Mouse (Mus musculus): ENCODE results near the gene Plch2. TPM values are rescaled to one million over a fixed set of nuclear protein-coding genes. Genes with fewer than 3 reads are reported as not detected.

Gene Plch2
- polyA plus RNA-seq (2014; fragmentation: Illumina TruSeq; extraction: RNeasy Lipid Tissue Mini Kit (QIAGEN cat#74804); ENCODE audit: low read depth, low replicate concordance), result 3.6 TPM

DNA sequence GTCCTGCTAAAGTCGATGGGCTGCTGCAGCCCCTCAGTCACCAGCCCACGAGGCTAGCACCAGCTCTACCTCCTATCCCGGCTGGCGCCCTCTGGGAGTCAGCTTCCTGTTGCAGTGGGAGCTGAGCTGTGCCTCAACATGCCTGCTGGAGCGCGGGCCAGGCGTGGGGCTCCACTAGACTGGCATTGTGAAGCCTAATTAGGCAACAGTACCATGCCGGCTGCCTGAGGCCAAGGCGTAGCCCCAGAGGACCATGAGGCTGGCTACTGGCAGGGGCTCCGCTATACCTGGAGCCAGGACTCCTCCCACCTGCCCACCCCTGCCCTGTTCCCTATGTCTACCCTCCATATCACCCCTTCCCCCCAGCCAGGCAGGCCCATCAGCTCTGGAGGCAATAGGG, at the start of gene Plch2:
Gene Plch2 (minus strand): TSS at position 61 of the 400 bp plus-strand sequence.

DNA sequence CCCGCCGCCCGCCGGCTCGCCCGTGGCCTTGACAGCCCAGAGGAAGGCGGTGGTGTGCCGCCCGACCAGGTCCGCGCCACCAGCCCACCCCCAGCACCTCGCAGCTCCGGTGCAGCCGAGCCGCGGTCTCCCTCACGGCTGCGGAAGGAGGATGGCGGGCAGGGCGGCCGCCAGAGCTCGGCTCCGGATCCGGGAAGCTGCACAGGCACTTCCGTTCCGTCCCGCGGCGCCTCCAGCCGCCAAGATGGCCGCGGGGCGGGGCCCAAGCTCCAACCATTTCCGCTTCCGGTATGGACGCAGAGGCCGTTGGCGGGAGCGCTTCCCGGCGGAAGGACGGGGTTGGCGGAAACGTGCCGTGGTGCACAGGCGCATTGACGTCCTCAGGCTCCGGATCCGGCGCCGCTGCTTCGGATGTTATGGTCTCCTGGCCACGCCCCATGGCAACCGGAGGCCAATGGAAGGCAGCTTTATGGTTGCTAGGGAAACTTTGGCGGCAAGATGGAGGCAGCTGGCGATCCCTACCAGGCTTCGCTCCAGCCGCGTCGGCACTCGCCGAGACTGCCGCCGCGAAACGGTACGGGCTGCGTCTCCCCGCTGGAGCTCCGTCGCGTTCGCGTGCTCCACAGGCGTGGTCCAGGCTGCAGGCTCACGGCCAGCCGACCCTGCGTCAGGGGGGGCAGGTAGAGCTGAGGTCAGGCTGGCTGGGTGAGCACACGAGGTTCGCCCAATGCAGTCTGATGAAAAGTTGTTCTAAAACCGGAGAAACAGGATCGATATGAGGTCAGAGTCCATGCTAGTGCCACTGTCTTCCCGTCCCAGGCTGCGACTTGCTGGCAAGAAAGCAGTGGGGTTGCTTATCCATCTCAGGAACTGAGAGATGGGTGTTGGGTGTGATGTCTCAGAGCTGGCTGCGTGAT, 29.8 kb upstream of the Plch2 start, which contains the start of the genes Rer1 and Morn1:
Gene Rer1 (minus strand): TSS at position 275 of the 917 bp plus-strand sequence.
Gene Morn1 (plus strand): TSS at position 470 of the 917 bp plus-strand sequence.

DNA sequence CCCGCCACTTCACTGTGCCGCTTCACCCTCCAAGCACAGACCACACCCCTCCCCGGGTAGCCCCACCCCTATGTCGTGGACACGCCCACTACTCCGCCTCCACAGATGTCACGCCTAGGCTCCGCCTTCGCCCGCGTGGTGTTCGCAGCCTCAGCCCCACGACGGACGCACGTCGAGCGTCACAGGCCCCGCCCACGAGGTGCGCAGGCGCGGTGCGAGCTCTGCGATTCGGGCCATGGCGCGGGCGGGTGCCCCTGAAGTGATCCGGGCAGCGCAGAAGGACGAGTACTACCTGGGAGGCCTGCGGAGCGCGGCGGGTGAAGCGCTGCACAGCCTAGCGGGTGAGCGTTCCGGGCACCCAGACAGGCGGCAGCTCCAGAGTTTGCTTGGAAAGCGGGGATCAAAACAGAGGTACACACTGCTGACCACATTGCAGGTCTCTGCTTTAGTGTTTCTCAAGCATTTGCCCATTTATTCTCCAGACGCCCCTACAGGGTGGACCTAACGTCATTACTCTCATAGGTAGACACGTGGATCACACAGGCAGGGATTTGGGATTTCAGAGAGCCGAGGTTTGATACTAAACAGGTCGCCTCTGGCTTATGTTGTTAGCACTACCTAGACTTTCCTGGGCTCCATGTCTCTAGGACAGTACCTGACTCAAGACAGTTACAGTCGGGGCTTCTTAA, 10.4 kb upstream of the Plch2 start, which contains the start of gene Pex10:
Gene Pex10 (plus strand): TSS at position 183 of the 689 bp plus-strand sequence.

DNA sequence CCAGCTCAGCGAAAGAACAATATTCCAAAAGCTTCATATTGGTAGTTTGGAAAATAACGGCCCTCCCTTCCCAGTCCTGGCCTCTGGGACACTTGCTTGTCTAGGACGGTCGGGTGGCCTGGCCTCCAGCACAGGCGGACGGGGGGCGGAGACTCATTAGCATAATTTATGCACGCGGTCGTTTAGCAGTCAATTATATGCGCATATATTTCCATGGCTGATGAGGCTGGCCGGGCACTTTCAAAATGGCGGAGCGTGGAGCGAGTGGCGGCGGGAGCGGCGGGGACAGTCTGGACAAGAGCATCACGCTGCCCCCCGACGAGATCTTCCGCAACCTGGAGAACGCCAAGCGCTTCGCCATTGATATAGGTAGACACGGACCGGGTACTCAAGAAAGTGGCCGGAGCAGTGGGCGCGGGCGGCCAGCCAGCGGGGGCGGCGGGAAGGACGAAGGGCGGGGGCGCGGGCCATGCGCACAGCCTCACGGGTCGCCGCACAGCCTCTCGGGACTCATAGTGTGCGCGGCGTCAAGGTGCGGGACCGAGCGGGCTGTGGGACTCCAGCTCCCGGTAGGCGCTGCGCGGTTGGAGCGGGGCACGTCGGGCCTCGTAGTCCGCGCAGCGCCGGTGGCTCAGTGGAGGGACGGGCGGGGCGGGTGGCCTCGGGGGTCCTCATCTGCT, 92.5 kb downstream of the Plch2 start, which contains the start of gene Pank4:
Gene Pank4 (plus strand): TSS at position 223 of the 680 bp plus-strand sequence.

DNA sequence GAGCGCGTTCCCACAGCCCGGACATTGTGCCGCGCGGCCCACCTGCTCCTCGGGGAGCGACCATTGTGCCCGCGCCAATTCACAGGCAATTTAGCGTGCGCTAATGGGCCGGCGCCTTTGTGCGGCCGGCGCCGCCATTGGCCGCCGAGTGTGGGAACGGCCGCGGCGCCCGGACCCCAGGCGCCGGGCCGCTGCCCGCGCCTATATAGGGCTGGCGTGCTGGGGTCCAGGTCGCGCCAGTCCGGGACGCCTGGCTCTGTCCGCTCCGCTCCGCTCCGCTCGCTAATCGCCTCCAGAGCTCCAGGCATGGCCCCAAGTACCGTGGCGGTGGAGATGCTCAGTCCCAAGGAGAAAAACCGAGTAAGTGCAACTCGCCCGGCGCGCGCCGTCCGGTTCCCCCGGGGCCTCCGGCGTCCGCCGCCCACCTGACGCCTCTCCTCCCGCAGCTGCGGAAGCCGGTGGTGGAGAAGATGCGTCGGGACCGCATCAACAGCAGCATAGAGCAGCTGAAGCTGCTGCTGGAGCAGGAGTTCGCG, 95.8 kb downstream of the Plch2 start, which contains the start of gene Hes5:
Gene Hes5 (plus strand): TSS at position 234 of the 536 bp plus-strand sequence.

Other genes with a start within 250 kb of the Plch2 start
- gene Ttc34, start 219.3 kb downstream of the Plch2 start, polyA plus RNA-seq (2014; fragmentation: Illumina TruSeq; extraction: RNeasy Lipid Tissue Mini Kit (QIAGEN cat#74804); ENCODE audit: low read depth, low replicate concordance), result 0.96 TPM
- gene Mmel1, start 187.2 kb downstream of the Plch2 start, polyA plus RNA-seq (2014; fragmentation: Illumina TruSeq; extraction: RNeasy Lipid Tissue Mini Kit (QIAGEN cat#74804); ENCODE audit: low read depth, low replicate concordance), result 1.8 TPM
- gene Fam213b, start 157.6 kb downstream of the Plch2 start, polyA plus RNA-seq (2014; fragmentation: Illumina TruSeq; extraction: RNeasy Lipid Tissue Mini Kit (QIAGEN cat#74804); ENCODE audit: low read depth, low replicate concordance), result 72.2 TPM
- gene Tnfrsf14, start 128.2 kb downstream of the Plch2 start, polyA plus RNA-seq (2014; fragmentation: Illumina TruSeq; extraction: RNeasy Lipid Tissue Mini Kit (QIAGEN cat#74804); ENCODE audit: low read depth, low replicate concordance), result 10.2 TPM
- not detected for gene Hes5, start 95.9 kb downstream of the Plch2 start, polyA plus RNA-seq (2014; fragmentation: Illumina TruSeq; extraction: RNeasy Lipid Tissue Mini Kit (QIAGEN cat#74804); ENCODE audit: low read depth, low replicate concordance)
- gene Pank4, start 92.7 kb downstream of the Plch2 start, polyA plus RNA-seq (2014; fragmentation: Illumina TruSeq; extraction: RNeasy Lipid Tissue Mini Kit (QIAGEN cat#74804); ENCODE audit: low read depth, low replicate concordance), result 20.7 TPM
- 12.5 TPM for gene Pex10, start 10.2 kb upstream of the Plch2 start, polyA plus RNA-seq (2014; fragmentation: Illumina TruSeq; extraction: RNeasy Lipid Tissue Mini Kit (QIAGEN cat#74804); ENCODE audit: low read depth, low replicate concordance)
- gene Rer1, start 29.6 kb upstream of the Plch2 start, polyA plus RNA-seq (2014; fragmentation: Illumina TruSeq; extraction: RNeasy Lipid Tissue Mini Kit (QIAGEN cat#74804); ENCODE audit: low read depth, low replicate concordance), result 113 TPM
- 10.9 TPM for gene Morn1, start 29.8 kb upstream of the Plch2 start, polyA plus RNA-seq (2014; fragmentation: Illumina TruSeq; extraction: RNeasy Lipid Tissue Mini Kit (QIAGEN cat#74804); ENCODE audit: low read depth, low replicate concordance)
- 78.6 TPM for gene Ski, start 165.8 kb upstream of the Plch2 start, polyA plus RNA-seq (2014; fragmentation: Illumina TruSeq; extraction: RNeasy Lipid Tissue Mini Kit (QIAGEN cat#74804); ENCODE audit: low read depth, low replicate concordance)
- 40.1 TPM for gene Faap20, start 193.0 kb upstream of the Plch2 start, polyA plus RNA-seq (2014; fragmentation: Illumina TruSeq; extraction: RNeasy Lipid Tissue Mini Kit (QIAGEN cat#74804); ENCODE audit: low read depth, low replicate concordance)